Comparison of ENCODE assay signal across 9 mouse cellular contexts in the genomic region with DNA sequence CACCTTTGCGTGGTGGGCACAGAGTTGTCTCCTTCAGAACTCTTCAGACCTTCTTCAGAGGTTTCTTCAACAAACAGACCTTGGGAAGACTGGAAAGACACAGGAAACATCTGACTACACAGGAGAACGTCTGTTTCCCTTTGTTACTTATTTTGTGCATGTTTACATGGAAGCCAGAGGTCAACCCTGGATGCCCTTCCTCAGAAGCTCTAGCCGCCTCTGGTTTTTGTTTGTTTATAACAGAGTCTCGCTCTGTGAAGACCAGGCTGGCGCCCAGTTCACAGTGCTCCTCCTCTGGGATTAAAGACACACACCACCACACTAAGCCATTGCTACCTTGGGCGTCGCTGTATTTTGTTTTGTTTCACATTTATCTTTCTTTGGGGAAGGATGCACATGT.
"Had no signal": no experiment of that assay in that cellular context is flagged by ENCODE, and none has a peak within 500 bp of the region (broad histone marks: within the 10 kb centered on the region; RNA-seq: fewer than 3 reads in every experiment).

No protein-coding gene starts in this region.

- H3K4me2 ChIP-seq: limb, embryonic 15.5 days; liver, embryonic 12.5 days; midbrain, embryonic 12.5 days had no signal

- DNase-seq: kidney, adult 8-10 months; kidney, postnatal 25 days; layer of hippocampus, postnatal 36 days; right cerebral cortex, postnatal 14 days; thymus, postnatal 36 days had no signal

- H3K4me3 ChIP-seq: limb, embryonic 15.5 days; liver, embryonic 12.5 days; midbrain, embryonic 12.5 days had no signal

- H3K9ac ChIP-seq: limb, embryonic 15.5 days; liver, embryonic 12.5 days; midbrain, embryonic 12.5 days had no signal

- ATAC-seq: intestine, postnatal 0 days; liver, embryonic 12.5 days had no signal

- H3K27me3 ChIP-seq: limb, embryonic 15.5 days; liver, embryonic 12.5 days; midbrain, embryonic 12.5 days had no signal

- H3K36me3 ChIP-seq: midbrain, embryonic 12.5 days had no signal

- H3K9me3 ChIP-seq: limb, embryonic 15.5 days; liver, embryonic 12.5 days; midbrain, embryonic 12.5 days had no signal

- H3K27ac ChIP-seq: limb, embryonic 15.5 days; liver, embryonic 12.5 days; midbrain, embryonic 12.5 days had no signal

- H3K4me1 ChIP-seq: limb, embryonic 15.5 days; midbrain, embryonic 12.5 days had no signal
